Mouse (Mus musculus): ENCODE measurements around the gene Slc35b2. TPM values are rescaled to one million over a fixed set of nuclear protein-coding genes. Genes with fewer than 3 reads are reported as not detected.

The Slc35b2 gene
- total RNA-seq, 2 experiments from 2014 or later, result 23.4 to 26.0 TPM

- peak; percentile 68 to 78 for DNase-seq
Observed at GRCm38 (mm10) chr17:45599446-45600242, 36.0 kb downstream of the Slc35b2 start, which contains the start of gene Slc29a1. Gene Slc29a1, minus strand, starts transcription at chr17:45599606.

GRCm38 (mm10) chr17:45600267-45600666 lies 36.6 kb downstream of the Slc35b2 start:
- DNase-seq, result peak in 1 of 2 experiments; percentile 6

GRCm38 (mm10) chr17:45601325-45601724 lies 37.7 kb downstream of the Slc35b2 start:
- no peak for DNase-seq

GRCm38 (mm10) chr17:45601877-45602304 lies 38.2 kb downstream of the Slc35b2 start, which contains the start of gene Mymx:
Gene Mymx, minus strand, starts transcription at chr17:45602102.
- DNase-seq, result peak in 1 of 2 experiments; percentile 23

GRCm38 (mm10) chr17:45602984-45603383 lies 39.3 kb downstream of the Slc35b2 start:
- no peak for DNase-seq

GRCm38 (mm10) chr17:45606992-45607879 lies 43.6 kb downstream of the Slc35b2 start:
- DNase-seq, result no peak

GRCm38 (mm10) chr17:45608396-45608795 lies 44.7 kb downstream of the Slc35b2 start:
- no peak for DNase-seq

- DNase-seq, result peak; percentile 69 to 74
Observed at GRCm38 (mm10) chr17:45610144-45610866, 46.6 kb downstream of the Slc35b2 start.

- DNase-seq, result no peak
Observed at GRCm38 (mm10) chr17:45612008-45612407, 48.3 kb downstream of the Slc35b2 start.

GRCm38 (mm10) chr17:45612921-45613320 lies 49.2 kb downstream of the Slc35b2 start:
- DNase-seq, result peak in 1 of 2 experiments; percentile 60

GRCm38 (mm10) chr17:45616046-45616650 lies 52.5 kb downstream of the Slc35b2 start:
- no peak for DNase-seq

GRCm38 (mm10) chr17:45616679-45617078 lies 53.0 kb downstream of the Slc35b2 start:
- DNase-seq, result no peak

Other genes with a start within 250 kb of the Slc35b2 start
- 10 to 100 TPM; 38.0 to 38.2 TPM for gene Cdc5l, start 130.1 kb upstream of the Slc35b2 start, total RNA-seq (2021)
- gene Spats1, start 88.5 kb upstream of the Slc35b2 start, total RNA-seq (2021), result under 1 TPM in 1 of 2 experiments, not detected in 1; 0.33 TPM
- 10 to 100 TPM; 17.7 to 19.7 TPM for gene Aars2, start 57.0 kb upstream of the Slc35b2 start, total RNA-seq (2021)
- gene Tcte1, start 40.4 kb upstream of the Slc35b2 start, total RNA-seq (2021), result not detected
- under 1 TPM in 1 of 2 experiments, not detected in 1; 0.05 TPM for gene Tmem151b, start 14.2 kb upstream of the Slc35b2 start, total RNA-seq (2021)
- 1 to 10 TPM; 1.2 to 3.1 TPM for gene Nfkbie, start 8.2 kb upstream of the Slc35b2 start, total RNA-seq (2021)
- 1,000 to 10,000 TPM; 1,354 to 1,581 TPM for gene Hsp90ab1, start 9.4 kb downstream of the Slc35b2 start, total RNA-seq (2021)
- 10 to 100 TPM; 65.0 to 67.4 TPM for gene Slc29a1, start 35.7 kb downstream of the Slc35b2 start, total RNA-seq (2021)
- not detected for gene Mymx, start 38.2 kb downstream of the Slc35b2 start, total RNA-seq (2021)
- gene Capn11, start 95.5 kb downstream of the Slc35b2 start, total RNA-seq (2021), result under 1 TPM; 0.17 to 0.57 TPM
- gene Mrpl14, start 122.4 kb downstream of the Slc35b2 start, total RNA-seq (2021), result 100 to 1,000 TPM; 160 to 167 TPM
- gene Tmem63b, start 123.0 kb downstream of the Slc35b2 start, total RNA-seq (2021), result 10 to 100 TPM; 91.7 to 95.7 TPM
- gene 1600014C23Rik, start 170.0 kb downstream of the Slc35b2 start, total RNA-seq (2021), result 1 to 10 TPM in 1 of 2 experiments, not detected in 1; 1.3 TPM